Mouse (Mus musculus) gastrocnemius, postnatal 4 days (tissue): ENCODE measurements around the gene Ddx19a. TPM values are rescaled to one million over a fixed set of nuclear protein-coding genes. Genes with fewer than 3 reads are reported as not detected.
"Not testable (repeated sequence)": the region's sequence is repeated elsewhere in the genome, so short reads cannot be mapped to it uniquely, and the experiment has no call there.

Experiments used
- DNase-seq, 2 experiments: peaks; one replicate each; pipeline ENCODE4 v3.0.0; 2021 to 2022; ENCODE audit warnings: low spot score in 2 of 2, mixed read lengths in 2 of 2
- long read RNA-seq, 2 experiments: library from polyadenylated mRNA; stranded (forward); transcript quantifications; one replicate each; pipeline ENCODE4 v2.0.0; 2021
- total RNA-seq, 2 experiments: library from RNA; stranded (reverse); gene quantifications; 2 replicates each; pipeline ENCODE4 v1.2.3; 2021

Ddx19a gene
- total RNA-seq: 10 to 100 TPM; 50.6 to 56.3 TPM
- long read RNA-seq, experiment 1, transcript Ddx19a-201 (12 exons, 2,547 nt): major isoform, 37 of 50 reads
- long read RNA-seq, experiment 1, partial matches to known transcripts: 10 of 50 reads
- long read RNA-seq, experiment 1, other reads (novel, unspliced or antisense): 3 of 50 reads
- long read RNA-seq, experiment 2, transcript Ddx19a-201 (12 exons, 2,547 nt): major isoform, 39 of 55 reads
- long read RNA-seq, experiment 2, partial matches to known transcripts: 10 of 55 reads
- long read RNA-seq, experiment 2, other reads (novel, unspliced or antisense): 6 of 55 reads

DNA sequence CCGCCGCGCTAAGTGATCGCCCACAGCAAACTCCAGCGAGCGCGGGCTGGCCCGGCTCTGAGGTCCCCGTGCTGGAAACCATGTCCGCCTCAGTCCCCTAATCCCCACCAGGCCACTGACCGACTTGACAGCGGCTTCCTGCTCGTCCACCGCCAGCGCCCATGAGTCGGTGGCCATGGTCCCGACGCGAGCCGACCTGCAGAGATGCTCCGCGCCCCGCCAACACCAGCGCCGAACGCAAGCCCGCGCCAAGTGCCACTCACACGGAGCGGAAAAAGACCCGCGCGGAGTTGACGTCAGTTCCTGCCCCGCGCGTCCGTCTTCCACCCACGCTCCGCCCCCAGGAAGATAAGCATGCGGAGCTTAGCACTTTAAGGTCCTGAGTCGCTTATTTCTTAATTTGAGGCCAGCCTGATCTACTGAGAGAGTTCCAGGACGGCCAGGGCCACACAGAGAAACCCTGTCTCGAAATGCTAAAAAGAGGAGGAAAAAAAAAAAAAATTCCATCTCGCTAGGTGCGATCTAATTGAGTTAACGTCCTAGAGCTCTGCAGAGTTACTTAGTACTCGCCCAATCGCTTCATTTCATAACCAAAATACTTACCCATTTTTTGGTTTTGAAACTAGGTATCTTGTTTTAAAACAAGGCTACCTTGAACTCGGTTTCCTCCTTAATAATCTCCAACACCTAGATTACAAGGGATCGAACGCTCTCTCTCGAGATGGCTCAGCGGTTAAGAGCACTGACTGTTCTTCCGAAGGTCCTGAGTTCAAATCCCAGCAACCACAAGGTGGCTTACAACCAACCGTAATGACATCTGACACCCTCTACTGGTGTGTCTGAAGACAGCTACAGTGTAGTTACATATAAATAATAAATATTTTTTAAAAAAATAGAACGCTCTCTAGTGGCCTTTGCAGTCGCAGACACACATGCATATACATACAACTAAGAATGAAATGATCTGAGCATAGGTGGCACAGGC lies at the start of gene Ddx19a:
Gene Ddx19a (minus strand): TSS at position 254 of the 985 bp plus-strand sequence.
- DNase-seq: peak; percentile 71 to 89

DNA sequence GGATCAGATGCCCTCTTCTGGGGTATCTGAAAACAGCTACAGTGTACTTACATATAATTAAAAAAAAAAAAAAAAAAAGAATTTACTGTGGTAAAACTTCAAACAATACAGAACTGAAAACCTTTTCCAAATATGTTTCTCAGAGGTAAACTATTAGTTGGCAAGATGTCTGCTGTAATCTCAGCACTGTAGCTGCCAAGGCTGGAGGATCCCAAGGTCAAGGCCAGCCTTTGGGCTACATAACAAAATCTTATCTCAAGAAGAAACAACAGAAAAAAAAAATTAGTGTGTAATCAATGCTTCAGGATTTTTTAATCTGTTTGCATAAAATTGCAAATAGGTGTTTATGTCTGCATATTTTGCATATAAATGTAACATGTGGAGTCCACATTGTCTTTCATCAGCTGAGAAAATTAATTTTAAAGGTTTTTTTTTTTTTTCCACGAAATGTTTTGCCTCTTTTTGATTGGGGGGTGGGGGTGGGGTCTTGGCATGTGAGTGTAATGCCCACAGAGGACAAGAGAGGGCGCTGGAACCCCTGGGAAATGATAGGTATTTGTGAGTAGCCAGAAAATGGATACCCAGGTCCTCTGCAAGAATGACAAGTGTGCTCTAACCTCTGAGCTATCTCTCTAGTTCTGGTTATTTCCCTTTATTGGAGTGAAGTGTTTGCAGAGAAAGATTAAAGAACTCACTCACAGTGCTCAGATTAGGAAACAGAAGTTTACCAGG lies 46.6 kb upstream of the Ddx19a start:
- no peak for DNase-seq

DNA sequence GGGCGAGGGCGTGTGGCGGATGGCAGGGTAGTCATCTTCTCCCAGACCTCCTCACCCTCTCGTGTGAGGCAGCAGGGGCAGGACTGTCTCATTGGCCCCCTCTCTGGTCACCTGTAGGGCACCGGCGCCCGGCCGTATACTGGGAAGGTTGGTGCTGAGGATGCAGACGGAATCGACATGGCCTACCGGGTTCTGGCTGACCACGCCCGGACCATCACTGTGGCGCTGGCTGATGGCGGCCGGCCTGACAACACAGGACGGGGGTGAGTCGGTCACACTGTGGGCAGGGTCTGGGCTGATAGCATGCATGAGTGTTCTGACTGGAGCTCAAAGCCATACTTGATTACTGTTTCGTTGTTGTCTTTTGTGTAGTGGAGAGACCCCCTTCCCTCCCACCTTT lies 44.9 kb upstream of the Ddx19a start:
- DNase-seq: no peak

DNA sequence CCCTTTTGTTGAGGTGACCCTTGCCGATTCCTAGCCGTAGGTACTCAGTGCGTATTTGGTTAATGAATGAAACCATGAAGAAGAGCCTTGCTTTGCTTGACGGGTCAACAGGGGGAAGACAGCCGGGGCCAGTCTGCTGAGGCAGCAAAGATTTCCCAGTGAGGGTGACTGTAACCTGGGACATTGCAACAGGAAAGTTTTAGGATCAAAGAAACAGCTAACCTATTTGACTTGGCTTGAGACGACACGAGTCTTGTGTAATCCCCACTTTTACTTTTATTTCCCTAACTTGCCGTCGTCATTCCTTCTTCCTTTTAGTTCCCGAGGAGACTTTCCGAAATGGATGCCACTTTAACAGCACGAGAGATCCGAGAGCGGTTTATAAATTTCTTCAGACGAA lies 39.0 kb upstream of the Ddx19a start:
- no peak for DNase-seq

GRCm38 (mm10) chr8:111034276-111034675 lies 36.7 kb upstream of the Ddx19a start:
- no peak for DNase-seq

DNA sequence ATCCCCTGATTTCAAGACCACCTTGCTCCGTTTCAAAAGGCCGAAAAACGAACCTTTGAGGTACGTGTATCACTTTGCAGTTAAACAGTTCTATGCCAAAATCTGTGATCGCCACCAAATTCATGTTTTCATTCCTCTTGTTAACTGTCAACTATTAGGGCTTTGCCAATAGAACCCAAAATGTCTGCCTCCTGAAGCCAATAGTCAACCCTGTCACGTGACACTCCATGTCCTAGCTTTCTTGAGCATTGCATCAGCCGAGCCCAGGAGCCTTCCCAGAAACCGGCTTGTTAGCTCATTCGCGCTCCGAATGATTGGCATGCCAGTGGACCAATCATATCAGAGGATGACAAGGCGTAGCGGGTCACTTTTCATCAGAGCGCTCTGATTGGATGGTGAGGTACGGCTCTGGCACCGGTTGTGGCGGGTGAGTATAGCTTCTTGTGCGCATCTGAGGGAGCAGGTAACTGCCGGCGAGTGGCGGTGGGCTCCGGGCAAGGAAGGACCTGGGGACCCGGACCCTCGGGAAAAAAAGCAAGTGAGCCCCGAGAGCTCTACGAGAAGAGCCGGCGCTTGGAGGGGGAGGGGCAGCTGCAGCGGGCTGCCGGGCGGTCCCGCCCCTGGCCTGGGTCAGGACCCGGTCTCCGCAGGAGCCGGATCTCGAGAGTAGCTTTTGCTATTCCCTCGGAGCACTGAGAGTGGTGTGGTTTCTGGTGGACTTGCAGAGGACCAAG lies 36.0 kb upstream of the Ddx19a start:
- peak; percentile 83 to 96 for DNase-seq

DNA sequence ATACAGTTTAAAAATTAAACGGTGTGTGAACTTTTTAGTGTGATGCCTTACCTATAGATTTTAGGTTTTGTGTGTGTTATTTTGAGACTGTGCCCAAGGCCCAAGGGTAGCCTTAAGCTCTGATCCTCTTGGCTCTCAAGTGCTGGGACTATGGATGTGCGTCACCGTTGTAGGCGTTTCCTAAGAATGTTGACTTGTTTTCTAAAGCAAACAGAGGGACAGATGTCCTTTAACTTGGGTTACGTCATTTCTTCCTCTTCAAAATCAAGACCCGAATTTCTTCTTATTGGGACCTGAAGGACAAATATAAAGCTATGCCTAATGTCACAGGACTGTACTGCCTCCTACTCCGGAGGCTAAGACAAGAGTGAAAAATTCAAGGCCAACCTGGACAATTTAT lies 35.3 kb upstream of the Ddx19a start, which contains the start of gene Aars:
Gene Aars (plus strand): TSS at position 229 of the 400 bp plus-strand sequence.
- no peak for DNase-seq

GRCm38 (mm10) chr8:111031572-111031971 lies 34.0 kb upstream of the Ddx19a start, which contains the start of gene Ddx19b:
Gene Ddx19b (minus strand): TSS chr8:111031751.
- no peak for DNase-seq

DNA sequence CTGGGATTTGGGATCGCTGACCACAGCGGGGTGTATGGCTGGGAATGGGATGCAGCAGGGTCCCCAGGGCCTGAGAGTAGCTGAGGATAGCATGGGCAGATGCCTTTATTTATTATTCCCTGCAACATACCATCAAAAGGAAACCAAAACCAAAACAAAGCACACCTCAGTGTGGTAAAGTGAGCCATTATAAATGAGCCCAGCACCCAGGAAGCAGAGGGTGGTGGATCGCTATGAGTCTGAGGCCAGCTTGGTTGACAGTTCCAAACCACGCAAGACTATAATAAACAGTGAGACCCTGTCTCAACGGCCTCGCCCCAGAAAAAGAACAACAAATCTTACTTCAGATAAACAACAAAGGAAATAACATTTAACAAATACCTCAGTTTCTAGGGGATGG lies 32.4 kb upstream of the Ddx19a start:
- no peak for DNase-seq

- DNase-seq: no peak
These were observed 32.0 kb upstream of the Ddx19a start for GRCm38 (mm10) chr8:111029589-111029988.

DNA sequence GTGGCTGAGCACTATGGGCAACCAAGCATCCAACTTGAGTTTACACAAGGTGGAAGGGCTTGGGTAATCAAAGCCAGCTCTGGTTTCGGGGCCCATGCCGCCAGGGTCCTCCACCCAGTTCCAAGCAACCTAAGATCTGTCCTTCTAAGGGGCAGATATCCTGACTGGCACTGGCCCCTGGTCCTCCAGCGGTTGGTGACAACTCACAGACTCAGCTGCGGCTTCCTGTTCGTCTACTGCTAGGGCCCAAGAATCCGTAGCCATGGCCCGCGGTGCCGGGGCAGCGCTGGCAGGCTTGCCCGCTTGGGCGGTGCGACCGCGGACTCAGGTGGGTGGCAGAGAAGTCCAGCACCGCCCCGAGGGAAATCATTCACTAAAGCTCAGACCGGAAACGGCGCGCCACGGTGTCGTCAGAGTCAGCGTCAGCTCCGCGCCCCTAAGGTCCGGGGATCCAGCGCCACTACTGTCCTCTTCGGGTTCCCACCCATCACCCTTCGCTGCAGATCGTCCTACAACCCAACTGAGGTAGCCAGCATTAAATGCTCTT lies 29.9 kb upstream of the Ddx19a start:
- peak; percentile 57 to 80 for DNase-seq

DNA sequence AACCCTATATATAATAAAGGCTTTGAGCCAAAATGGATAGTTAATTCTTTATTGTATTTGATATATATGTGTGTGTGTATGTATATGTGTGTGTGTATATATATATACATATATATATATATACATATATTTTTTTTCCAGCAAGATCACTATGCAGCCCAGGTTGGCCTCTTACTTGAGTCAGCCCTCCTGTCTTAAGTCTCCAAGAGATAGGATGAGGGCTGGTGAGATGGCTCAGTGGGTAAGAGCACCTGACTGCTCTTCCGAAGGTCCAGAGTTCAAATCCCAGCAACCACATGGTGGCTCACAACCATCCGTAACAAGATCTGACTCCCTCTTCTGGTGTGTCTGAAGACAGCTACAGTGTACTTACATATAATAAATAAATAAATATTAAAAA lies 29.0 kb upstream of the Ddx19a start:
- not testable (repeated sequence) for DNase-seq

DNA sequence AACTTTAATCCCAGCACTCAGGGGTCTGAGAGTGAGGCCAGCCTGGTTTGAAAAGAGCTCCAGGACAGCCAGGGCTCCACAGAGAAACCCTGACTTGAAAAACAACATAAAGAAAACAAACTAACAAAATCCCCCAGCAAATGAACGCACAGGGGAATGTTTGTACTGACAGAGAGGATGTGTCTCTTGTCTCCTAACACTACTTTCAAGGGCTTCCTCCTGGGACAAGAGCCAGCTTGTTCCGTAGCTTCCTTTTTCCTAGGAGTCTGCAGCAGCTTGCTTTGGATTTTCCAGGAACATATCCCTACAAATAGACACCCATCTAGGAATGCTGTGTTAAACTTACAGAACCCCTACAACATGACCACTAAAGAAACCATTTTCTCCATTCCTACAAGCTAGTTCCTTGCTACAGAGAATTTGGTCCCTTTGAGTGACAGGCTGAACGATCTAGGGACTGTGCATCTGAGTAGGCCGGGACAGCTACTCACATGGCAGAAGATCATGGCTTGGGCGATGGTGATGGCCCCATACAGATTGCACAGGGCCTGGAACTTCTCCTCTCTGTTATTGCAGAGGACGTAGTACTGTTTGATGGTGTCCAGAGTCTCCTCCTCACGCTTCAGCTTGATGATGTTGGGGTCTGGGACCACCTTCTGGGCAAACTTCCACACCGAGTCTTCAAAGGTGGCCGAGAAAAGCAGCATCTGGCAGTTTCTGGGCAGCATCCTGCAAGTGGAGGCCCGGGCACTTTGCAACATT lies 12.8 kb upstream of the Ddx19a start:
- not testable (repeated sequence) for DNase-seq

DNA sequence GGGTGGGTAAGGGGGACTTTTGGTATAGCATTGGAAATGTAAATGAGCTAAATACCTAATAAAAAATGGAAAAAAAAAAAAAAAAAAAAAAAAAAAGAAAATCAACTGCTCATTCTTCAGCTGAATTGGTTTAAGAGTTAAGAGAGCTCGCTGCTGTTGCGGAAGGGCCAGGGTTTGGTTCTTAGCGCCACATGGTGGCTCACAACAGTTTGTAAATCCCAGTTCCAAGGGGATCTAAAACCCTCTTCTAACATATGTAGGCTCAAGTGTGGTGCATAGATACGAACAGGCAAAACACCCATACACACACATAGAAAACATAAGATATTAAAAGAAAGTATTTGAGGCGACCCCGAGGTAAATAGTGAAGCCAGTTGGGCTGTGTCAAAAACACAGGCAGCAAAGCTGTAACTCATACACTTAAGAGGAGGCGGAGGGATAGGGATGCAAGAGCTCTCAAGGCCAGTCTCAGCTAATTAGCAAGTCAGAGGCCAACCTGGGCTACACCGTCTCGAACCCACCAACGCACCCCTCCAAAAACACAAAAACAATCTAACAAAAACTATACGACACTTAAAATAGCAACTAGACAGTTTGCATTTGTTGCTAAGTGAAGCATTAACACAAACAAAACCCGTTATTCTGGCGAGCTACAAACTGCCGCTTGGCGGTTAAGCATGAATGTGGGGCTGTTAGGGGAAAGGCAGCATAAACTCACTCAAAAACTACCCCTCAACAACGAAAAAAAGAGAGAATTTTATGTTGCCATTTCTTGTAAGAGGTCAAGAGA lies 764 bp downstream of the Ddx19a start:
- no peak for DNase-seq

GRCm38 (mm10) chr8:110990017-110990416 lies 7.6 kb downstream of the Ddx19a start:
- DNase-seq: no peak

DNA sequence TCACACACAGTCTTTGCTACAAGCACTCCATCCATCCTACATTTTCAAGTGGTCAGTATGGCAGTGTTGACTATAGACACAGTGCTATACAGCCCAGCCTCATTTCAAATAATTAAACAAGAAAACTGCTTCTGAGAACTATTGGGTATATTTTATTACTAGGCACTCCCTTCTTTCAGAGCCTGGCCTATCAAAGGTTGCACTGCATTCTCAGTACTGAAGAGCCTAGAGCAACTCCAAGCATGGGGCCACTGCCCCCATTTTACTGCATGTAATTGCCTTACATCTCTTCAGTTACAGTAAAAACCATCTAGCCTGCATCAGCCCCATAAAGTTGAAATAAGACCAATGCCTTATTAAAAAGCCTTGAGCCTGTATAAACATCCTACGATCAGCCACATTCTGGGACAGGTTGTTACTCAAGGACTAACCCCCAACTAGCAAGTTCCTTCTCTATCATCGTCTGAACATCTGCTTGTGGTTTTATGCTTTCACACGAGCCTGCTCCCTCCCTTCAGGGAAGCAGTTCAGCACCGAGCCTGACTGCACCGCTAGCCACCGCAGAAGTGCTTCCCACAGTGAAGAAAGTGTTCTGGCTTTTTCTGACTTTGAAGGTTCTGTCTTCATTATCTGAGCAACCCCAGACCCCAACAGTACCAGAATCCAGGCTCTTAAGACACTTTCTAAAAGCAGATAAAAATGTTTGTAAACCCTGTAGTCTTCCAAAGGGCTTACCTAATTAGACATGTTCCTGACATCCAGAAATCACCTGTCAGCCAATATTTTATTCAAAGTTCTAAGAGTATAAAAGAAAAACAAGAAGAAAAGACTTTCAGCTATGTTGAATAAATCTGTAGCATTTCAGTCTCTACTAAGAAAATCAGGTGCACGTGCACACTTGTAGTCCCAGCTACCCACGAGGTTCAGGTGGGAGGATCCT lies 9.5 kb downstream of the Ddx19a start:
- no peak for DNase-seq

DNA sequence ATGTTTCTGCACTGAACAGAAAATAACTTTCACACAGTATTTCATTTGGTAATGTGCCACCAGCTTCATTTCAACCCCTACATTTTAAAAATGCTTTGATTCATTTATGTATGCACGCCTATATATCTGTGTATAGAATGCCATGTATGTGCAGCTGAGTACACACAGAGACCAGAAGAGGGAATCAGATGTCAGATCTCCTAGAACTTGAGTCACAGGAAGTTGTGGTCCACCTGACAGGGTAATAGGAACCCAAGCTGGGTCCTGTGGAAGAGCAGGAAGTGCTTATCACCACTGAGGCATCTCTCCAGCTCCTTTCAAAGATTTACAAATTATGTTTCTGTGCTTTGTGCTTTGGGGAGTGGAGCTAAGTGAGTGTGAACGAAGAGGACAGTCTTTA lies 16.3 kb downstream of the Ddx19a start:
- DNase-seq: no peak

DNA sequence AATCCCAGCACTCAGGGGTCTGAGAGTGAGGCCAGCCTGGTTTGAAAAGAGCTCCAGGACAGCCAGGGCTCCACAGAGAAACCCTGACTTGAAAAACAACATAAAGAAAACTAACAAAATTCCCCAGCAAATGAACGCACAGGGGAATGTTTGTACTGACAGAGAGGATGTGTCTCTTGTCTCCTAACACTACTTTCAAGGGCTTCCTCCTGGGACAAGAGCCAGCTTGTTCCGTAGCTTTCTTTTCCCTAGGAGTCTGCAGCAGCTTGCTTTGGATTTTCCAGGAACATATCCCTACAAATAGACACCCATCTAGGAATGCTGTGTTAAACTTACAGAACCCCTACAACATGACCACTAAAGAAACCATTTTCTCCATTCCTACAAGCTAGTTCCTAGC lies 19.6 kb downstream of the Ddx19a start:
- DNase-seq: not testable (repeated sequence)
